Mouse (Mus musculus): ENCODE measurements around the gene Tnxb. TPM values are rescaled to one million over a fixed set of nuclear protein-coding genes. Genes with fewer than 3 reads are reported as not detected.
"Not testable (repeated sequence)": the region's sequence is repeated elsewhere in the genome, so short reads cannot be mapped to it uniquely, and the experiment has no call there.

Tnxb gene
- polyA plus RNA-seq, 1 experiment from 2014 or later: 3.1 TPM

GRCm38 (mm10) chr17:34688889-34689288 lies 18.6 kb downstream of the Tnxb start:
- ATAC-seq (ENCODE audit: low read depth): no peak

DNA sequence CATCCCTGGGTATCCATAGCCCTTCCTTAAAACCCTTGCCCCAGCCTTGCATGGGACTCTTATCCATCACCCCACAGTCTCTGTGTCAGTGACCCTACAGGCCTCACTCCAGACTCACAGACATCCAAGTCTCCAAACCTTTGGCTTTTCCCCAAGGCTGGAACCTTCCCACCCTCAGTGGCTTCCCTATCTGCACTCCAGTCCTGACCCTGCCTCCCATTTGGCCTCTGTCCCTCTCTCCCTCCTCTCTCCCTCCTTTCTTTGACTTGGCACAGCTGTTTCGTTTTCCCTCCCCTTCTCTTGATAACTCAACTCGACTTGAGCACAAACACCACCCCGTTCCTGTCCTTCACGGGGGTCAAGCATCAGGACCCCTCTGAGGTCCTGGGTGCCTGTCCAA lies 20.1 kb downstream of the Tnxb start:
- WGBS: 47% methylated on average over 4 of the region's 4 CpGs

More at GRCm38 (mm10) chr17:34688889-34689288, 18.6 kb downstream of the Tnxb start:
- DNase-seq (ENCODE audit: low spot score): no peak
- H3K4me3 ChIP-seq (ENCODE audit: low read depth, low read length): no peak overlapping the region
- H3K27me3 ChIP-seq (replicated peaks; ENCODE audit: control insufficient read depth, insufficient read depth, low read length): no peaks in the 10 kb centered on the region
- no peak overlapping the region for H3K27ac ChIP-seq (replicated peaks; ENCODE audit: low read depth, low read length)
- H3K4me1 ChIP-seq (ENCODE audit: control insufficient read depth, insufficient read depth, low read length): 0 out of 2 replicates have a peak, but pooled peaks cover 4% of the 10 kb centered on the region
- 0 out of 2 replicates have a peak, but pooled peaks cover 3% of the 10 kb centered on the region for H3K9me3 ChIP-seq (ENCODE audit: control insufficient read depth, low read length)
- no peak overlapping the region for H3K4me2 ChIP-seq (ENCODE audit: low read depth, low read length)
- 91% methylated on average over 7 of the region's 7 CpGs for WGBS
- no peak overlapping the region for H3K9ac ChIP-seq (ENCODE audit: low read depth, low read length)
- H3K36me3 ChIP-seq (ENCODE audit: control insufficient read depth, insufficient read depth, low read length): no peaks in the 10 kb centered on the region

DNA sequence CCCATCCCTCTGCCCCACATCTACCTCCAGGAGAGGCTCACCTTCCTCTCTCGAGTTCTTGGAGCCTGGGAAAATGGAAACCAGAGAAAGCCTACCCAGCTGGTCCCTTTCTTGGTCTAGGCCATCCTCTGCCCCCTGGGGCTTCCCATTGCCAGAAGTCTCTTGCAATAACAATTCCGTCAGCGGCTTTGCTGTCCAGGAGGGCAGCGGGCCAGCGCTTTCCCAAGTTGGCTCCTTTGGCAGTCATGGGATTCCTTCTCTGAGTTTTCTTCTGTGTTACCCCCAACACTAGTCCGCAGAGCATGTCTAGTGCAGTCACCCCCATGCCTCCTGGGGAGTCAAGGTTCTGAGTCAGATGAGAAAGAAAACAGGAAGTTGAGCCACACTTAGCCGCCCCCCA lies 22.6 kb downstream of the Tnxb start:
- 0 out of 2 replicates have a peak, but pooled peaks cover 3% of the 10 kb centered on the region for H3K9me3 ChIP-seq (ENCODE audit: control insufficient read depth, low read length)
- H3K4me1 ChIP-seq (ENCODE audit: control insufficient read depth, insufficient read depth, low read length): no peaks in the 10 kb centered on the region
- WGBS: 55% methylated on average over 7 of the region's 7 CpGs
- no peak for DNase-seq (ENCODE audit: low spot score)
- H3K27me3 ChIP-seq (replicated peaks; ENCODE audit: control insufficient read depth, insufficient read depth, low read length): no peaks in the 10 kb centered on the region
- H3K27ac ChIP-seq (replicated peaks; ENCODE audit: low read depth, low read length): no peak overlapping the region
- H3K4me2 ChIP-seq (ENCODE audit: low read depth, low read length): no peak overlapping the region
- ATAC-seq (ENCODE audit: low read depth): no peak
- H3K9ac ChIP-seq (ENCODE audit: low read depth, low read length): no peak overlapping the region
- H3K36me3 ChIP-seq (ENCODE audit: control insufficient read depth, insufficient read depth, low read length): no peaks in the 10 kb centered on the region
- no peak overlapping the region for H3K4me3 ChIP-seq (ENCODE audit: low read depth, low read length)

More for the DNA sequence above, 20.1 kb downstream of the Tnxb start:
- Histone ChIP-seq H3K4me2 (ENCODE audit: low read depth, low read length) (no peak overlapping the region), H3K27me3 (replicated peaks; ENCODE audit: control insufficient read depth, insufficient read depth, low read length) (no peaks in the 10 kb centered on the region), H3K9me3 (ENCODE audit: control insufficient read depth, low read length) (0 out of 2 replicates have a peak, but pooled peaks cover 3% of the 10 kb centered on the region), H3K27ac (replicated peaks; ENCODE audit: low read depth, low read length) (no peak overlapping the region), H3K36me3 (ENCODE audit: control insufficient read depth, insufficient read depth, low read length) (no peaks in the 10 kb centered on the region), H3K9ac (ENCODE audit: low read depth, low read length) (no peak overlapping the region), H3K4me3 (ENCODE audit: low read depth, low read length) (no peak overlapping the region), H3K4me1 (ENCODE audit: control insufficient read depth, insufficient read depth, low read length) (no peaks in the 10 kb centered on the region)
- no peak for ATAC-seq (ENCODE audit: low read depth)
- no peak for DNase-seq (ENCODE audit: low spot score)

DNA sequence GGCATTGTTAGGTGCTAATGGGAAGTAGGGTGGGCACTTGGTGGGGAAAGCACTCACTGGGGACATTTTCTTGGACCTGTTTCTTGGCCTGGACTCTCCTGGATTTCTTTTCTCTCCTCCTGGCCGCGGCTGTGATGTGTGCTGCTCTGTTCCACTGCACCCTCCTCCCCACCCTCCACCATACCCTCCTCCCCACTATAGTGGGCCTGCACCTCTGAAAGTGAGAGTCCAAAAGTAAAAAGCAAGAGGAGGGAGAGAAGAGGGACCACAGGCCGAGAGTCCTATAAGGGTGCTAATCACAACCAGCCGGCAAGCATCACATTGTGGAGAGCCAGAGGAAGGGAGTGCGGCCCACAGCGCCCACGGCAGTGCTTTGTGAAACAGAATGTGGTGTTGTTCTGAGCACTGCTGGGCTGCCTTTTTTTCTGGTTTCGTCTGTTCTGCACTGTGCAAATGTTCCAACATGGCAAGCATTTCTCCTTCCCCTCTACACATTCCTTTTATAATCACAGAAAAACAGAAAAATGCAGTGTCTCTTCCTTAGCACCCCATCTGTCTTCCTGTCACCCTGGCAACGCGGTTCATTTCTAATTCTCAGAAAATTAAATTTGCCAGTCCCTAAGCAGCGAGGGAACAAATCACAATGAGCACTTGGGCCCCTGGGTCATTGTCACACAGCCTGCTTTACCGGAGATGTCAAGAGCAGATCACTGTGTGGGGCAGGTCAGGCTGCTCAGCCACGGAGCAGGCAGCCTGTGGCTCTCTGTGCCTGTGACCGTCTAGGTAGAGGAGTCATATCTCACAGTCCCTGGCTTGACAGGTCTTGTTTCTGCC lies 29.5 kb downstream of the Tnxb start:
- H3K27ac ChIP-seq (replicated peaks; ENCODE audit: low read depth, low read length): peak overlapping the region; percentile 35
- H3K36me3 ChIP-seq (ENCODE audit: control insufficient read depth, insufficient read depth, low read length): no peaks in the 10 kb centered on the region
- 32% methylated on average over 14 of the region's 14 CpGs for WGBS
- H3K4me2 ChIP-seq (ENCODE audit: low read depth, low read length): no peak overlapping the region
- DNase-seq (ENCODE audit: low spot score): peak; percentile 23
- H3K9ac ChIP-seq (ENCODE audit: low read depth, low read length): no peak overlapping the region
- no peaks in the 10 kb centered on the region for H3K4me1 ChIP-seq (ENCODE audit: control insufficient read depth, insufficient read depth, low read length)
- H3K4me3 ChIP-seq (ENCODE audit: low read depth, low read length): no peak overlapping the region
- no peaks in the 10 kb centered on the region for H3K27me3 ChIP-seq (replicated peaks; ENCODE audit: control insufficient read depth, insufficient read depth, low read length)
- peak; percentile 62; the same call in 1 of the 2 replicates for ATAC-seq (ENCODE audit: low read depth)
- H3K9me3 ChIP-seq (ENCODE audit: control insufficient read depth, low read length): no peaks in the 10 kb centered on the region

GRCm38 (mm10) chr17:34700671-34701071 lies 30.3 kb downstream of the Tnxb start:
- Histone ChIP-seq H3K36me3 (ENCODE audit: control insufficient read depth, insufficient read depth, low read length) (no peaks in the 10 kb centered on the region), H3K9ac (ENCODE audit: low read depth, low read length) (no peak overlapping the region), H3K27me3 (replicated peaks; ENCODE audit: control insufficient read depth, insufficient read depth, low read length) (no peaks in the 10 kb centered on the region), H3K4me3 (ENCODE audit: low read depth, low read length) (no peak overlapping the region), H3K27ac (replicated peaks; ENCODE audit: low read depth, low read length) (no peak overlapping the region), H3K9me3 (ENCODE audit: control insufficient read depth, low read length) (no peaks in the 10 kb centered on the region), H3K4me2 (ENCODE audit: low read depth, low read length) (no peak overlapping the region), H3K4me1 (ENCODE audit: control insufficient read depth, insufficient read depth, low read length) (no peaks in the 10 kb centered on the region)
- DNase-seq (ENCODE audit: low spot score) (no peak), ATAC-seq (ENCODE audit: low read depth) (no peak)
- 59% methylated on average over 2 of the region's 2 CpGs for WGBS

DNA sequence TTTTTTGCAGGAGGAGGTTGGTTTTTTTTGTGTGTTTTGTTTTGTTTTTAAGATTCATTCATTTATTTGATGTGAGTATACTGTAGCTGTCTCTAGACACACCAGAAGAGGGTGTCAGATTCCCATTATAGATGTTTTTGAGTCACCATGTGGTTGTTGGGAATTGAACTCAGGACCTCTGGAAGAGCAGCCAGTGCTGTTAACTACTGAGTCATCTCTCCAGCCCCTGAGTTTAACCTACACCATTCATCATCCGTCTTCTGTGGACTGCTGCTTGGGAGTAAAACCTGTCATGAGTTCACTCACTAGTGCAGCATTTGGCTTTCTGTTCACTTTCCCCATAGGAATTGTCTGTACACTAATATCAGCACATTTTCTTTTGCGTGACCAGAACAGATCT lies 36.1 kb downstream of the Tnxb start:
- H3K4me2 ChIP-seq (ENCODE audit: low read depth, low read length); DNase-seq (ENCODE audit: low spot score); H3K4me3 ChIP-seq (ENCODE audit: low read depth, low read length); H3K4me1 ChIP-seq (ENCODE audit: control insufficient read depth, insufficient read depth, low read length); H3K9ac ChIP-seq (ENCODE audit: low read depth, low read length); H3K9me3 ChIP-seq (ENCODE audit: control insufficient read depth, low read length); H3K36me3 ChIP-seq (ENCODE audit: control insufficient read depth, insufficient read depth, low read length); H3K27ac ChIP-seq (replicated peaks; ENCODE audit: low read depth, low read length); H3K27me3 ChIP-seq (replicated peaks; ENCODE audit: control insufficient read depth, insufficient read depth, low read length); ATAC-seq (ENCODE audit: low read depth): not testable (repeated sequence)
- 89% methylated on average over 2 of the region's 2 CpGs for WGBS

DNA sequence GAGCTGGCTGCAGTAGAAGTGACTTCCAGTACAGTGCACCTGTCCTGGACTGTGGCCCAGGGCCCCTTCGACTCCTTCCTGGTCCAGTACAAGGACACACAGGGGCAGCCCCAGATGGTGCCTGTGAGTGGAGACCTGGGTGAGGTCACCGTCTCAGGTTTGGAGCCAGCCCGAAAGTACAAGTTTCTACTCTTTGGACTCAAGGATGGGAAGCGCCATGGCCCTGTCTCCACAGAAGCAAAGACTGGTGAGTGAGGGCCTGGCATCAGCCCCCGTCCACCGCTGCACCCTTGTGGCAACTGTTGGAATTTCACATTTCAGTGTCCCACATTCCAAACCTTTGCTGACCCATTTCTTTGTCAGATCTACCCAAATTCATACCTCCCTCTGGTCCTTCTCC lies 42.6 kb downstream of the Tnxb start:
- ATAC-seq (ENCODE audit: low read depth): no peak
- Histone ChIP-seq H3K4me2 (ENCODE audit: low read depth, low read length) (no peak overlapping the region), H3K9ac (ENCODE audit: low read depth, low read length) (no peak overlapping the region), H3K4me1 (ENCODE audit: control insufficient read depth, insufficient read depth, low read length) (no peaks in the 10 kb centered on the region), H3K36me3 (ENCODE audit: control insufficient read depth, insufficient read depth, low read length) (no peaks in the 10 kb centered on the region), H3K27ac (replicated peaks; ENCODE audit: low read depth, low read length) (no peak overlapping the region), H3K27me3 (replicated peaks; ENCODE audit: control insufficient read depth, insufficient read depth, low read length) (no peaks in the 10 kb centered on the region), H3K4me3 (ENCODE audit: low read depth, low read length) (no peak overlapping the region), H3K9me3 (ENCODE audit: control insufficient read depth, low read length) (no peaks in the 10 kb centered on the region)
- DNase-seq (ENCODE audit: low spot score): peak; percentile 22
- WGBS: 38% methylated on average over 6 of the region's 6 CpGs

DNA sequence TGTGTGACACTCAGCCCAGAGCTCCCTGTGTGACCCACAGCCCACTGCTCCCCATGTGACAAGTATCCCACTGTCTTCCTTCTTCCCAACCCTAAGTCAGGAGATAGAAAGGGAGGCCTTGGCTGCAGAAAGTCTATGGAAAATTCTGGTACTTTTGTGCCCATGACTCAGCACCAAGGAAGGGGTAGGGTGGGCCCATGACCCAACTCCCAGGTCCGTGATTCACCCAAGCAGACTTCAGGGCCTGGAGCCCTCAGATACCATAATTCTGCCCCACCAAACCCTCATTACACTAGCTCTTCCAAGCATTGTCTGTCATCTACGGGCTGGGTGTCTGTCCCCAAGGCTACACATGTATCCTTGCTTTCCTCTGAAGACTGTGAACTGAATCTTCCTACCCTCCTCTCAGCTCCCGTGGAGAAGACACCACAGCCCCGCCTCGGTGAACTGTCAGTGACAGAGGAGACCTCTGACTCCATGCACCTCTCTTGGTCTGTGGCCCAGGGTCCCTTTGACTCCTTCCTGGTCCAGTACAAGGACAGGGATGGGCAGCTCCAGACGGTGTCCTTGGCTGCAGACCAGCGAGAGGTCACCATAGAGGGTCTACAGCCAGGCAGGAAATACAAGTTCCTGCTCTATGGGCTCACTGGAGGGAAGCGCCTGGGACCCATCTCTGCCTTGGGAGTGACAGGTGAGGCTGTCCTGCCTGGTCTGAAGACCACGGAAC lies 44.0 kb downstream of the Tnxb start:
- WGBS: 84% methylated on average over 9 of the region's 9 CpGs
- not testable (repeated sequence) for H3K27me3 ChIP-seq (replicated peaks; ENCODE audit: control insufficient read depth, insufficient read depth, low read length); DNase-seq (ENCODE audit: low spot score); ATAC-seq (ENCODE audit: low read depth); H3K4me1 ChIP-seq (ENCODE audit: control insufficient read depth, insufficient read depth, low read length); H3K4me3 ChIP-seq (ENCODE audit: low read depth, low read length); H3K27ac ChIP-seq (replicated peaks; ENCODE audit: low read depth, low read length); H3K4me2 ChIP-seq (ENCODE audit: low read depth, low read length); H3K36me3 ChIP-seq (ENCODE audit: control insufficient read depth, insufficient read depth, low read length); H3K9ac ChIP-seq (ENCODE audit: low read depth, low read length); H3K9me3 ChIP-seq (ENCODE audit: control insufficient read depth, low read length)
